Mouse (Mus musculus) liver, embryonic 12.5 days (tissue): ENCODE data around the gene Gm11060. TPM values are rescaled to one million over a fixed set of nuclear protein-coding genes. Genes with fewer than 3 reads are reported as not detected.

Source experiments
- ATAC-seq: fragments of 200-750 bp; cut with Nextera tagmentation; 2 replicates; pipeline ENCODE4 v1.8.0; 2017; ENCODE audit warnings: moderate number of reproducible peaks, mild to moderate bottlenecking, moderate library complexity
- H3K27ac ChIP-seq: fragments of 300-500 bp; sonication (generic); 2 replicates; pipeline ENCODE4 v1.5.1; 2016; ENCODE audit warnings: mild to moderate bottlenecking
- H3K27me3 ChIP-seq: fragments of 300-500 bp; sonication (generic); replicated peaks from 2 replicates; pipeline ENCODE4 v1.6.1; 2016; ENCODE audit warnings: mild to moderate bottlenecking, moderate library complexity
- H3K36me3 ChIP-seq: fragments of 300-500 bp; sonication (generic); 2 replicates; pipeline ENCODE4 v1.6.1; 2016; ENCODE audit warnings: mild to moderate bottlenecking, moderate library complexity
- H3K4me1 ChIP-seq: fragments of 300-500 bp; sonication (generic); 2 replicates; pipeline ENCODE4 v1.6.1; 2016
- H3K4me2 ChIP-seq: fragments of 300-500 bp; sonication (generic); 2 replicates; pipeline ENCODE4 v1.6.1; 2016; ENCODE audit warnings: mild to moderate bottlenecking, moderate library complexity
- H3K4me3 ChIP-seq: fragments of 300-500 bp; sonication (generic); 2 replicates; pipeline ENCODE4 v1.5.1; 2016; ENCODE audit warnings: mild to moderate bottlenecking, moderate library complexity
- H3K9ac ChIP-seq: fragments of 300-500 bp; sonication (generic); 2 replicates; pipeline ENCODE4 v1.6.1; 2016; ENCODE audit warnings: mild to moderate bottlenecking, moderate library complexity
- H3K9me3 ChIP-seq: fragments of 300-500 bp; sonication (generic); replicated peaks from 2 replicates; pipeline ENCODE4 v1.6.1; 2016; ENCODE audit warnings: mild to moderate bottlenecking, moderate library complexity
- WGBS: fragments of 180-500 bp; shearing (Covaris S2); methylation state at CpG from one replicate; pipeline ENCODE4 v1.1.7; 2016; ENCODE audit not compliant: insufficient replicate concordance; 5-methylcytosine and 5-hydroxymethylcytosine counted together
- polyA plus RNA-seq: library from polyadenylated mRNA; unstranded; fragments of >200 nt; fragmentation: Nextera tagmentation; extraction: Ambion mirVana; gene quantifications from 2 replicates; pipeline ENCODE4 v1.2.1, GENCODE M21; 2016

Gene Gm11060
- polyA plus RNA-seq, 1 experiment from 2014 or later: not detected

DNA sequence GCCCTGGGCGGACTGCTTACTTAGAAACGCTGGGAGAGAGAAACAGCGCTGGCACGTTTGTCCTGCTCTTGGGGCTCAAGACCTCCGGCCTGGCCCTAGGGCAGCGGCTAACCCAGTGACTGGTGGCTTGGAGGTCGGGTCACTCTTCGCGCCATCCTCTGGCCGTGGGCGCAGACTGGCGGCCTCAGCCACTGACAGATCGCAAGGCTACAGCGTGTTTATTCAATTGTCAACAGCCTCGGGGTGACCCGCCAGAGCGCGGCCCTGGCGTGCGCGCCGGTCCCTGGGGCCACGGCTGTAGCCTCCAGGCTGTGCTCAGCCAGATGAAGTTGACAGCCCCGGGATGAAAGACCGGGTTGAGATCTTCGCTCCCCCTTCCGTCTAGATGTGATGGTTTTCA lies 31.1 kb downstream of the Gm11060 start:
- no peak overlapping the region for H3K9ac ChIP-seq
- H3K27me3 ChIP-seq: peaks cover 97% of the 10 kb centered on the region
- no peaks in the 10 kb centered on the region for H3K9me3 ChIP-seq
- peaks cover 11% of the 10 kb centered on the region; the same call in 1 of the 2 replicates for H3K4me1 ChIP-seq
- H3K4me2 ChIP-seq: peak overlapping the region; percentile 43
- no peaks in the 10 kb centered on the region for H3K36me3 ChIP-seq
- 2% methylated on average over 27 of the region's 27 CpGs for WGBS
- H3K4me3 ChIP-seq: peak overlapping the region; percentile 25; the same call in 1 of the 2 replicates
- no peak overlapping the region for H3K27ac ChIP-seq
- no peak for ATAC-seq

DNA sequence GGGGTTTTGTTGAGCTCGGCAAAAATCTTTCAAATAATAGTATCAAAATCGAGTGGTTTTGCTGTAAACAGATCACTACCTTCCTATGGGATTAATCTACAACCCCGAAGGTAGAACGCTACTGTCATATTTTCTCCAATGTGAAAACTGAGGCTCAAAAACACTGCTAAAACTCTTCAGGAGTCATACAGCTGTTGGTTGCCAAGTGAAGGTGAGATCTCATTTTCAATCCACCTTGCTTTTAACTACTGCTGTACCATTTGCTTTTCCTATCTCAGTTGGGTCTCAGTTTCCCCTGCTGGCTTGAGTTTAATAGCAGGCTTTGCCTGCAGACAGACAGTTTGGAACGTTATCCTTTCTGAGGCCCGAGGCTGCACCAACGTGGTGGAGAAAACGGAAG lies 31.6 kb downstream of the Gm11060 start:
- Histone ChIP-seq H3K36me3 (no peaks in the 10 kb centered on the region), H3K27me3 (peaks cover 99% of the 10 kb centered on the region), H3K4me1 (peaks cover 11% of the 10 kb centered on the region; the same call in 1 of the 2 replicates), H3K4me2 (0 out of 2 replicates have a peak overlapping the region, but pooled peaks have one; percentile 8), H3K9me3 (no peaks in the 10 kb centered on the region), H3K9ac (no peak overlapping the region), H3K27ac (no peak overlapping the region), H3K4me3 (no peak overlapping the region; the same call in 1 of the 2 replicates)
- no peak for ATAC-seq
- WGBS: 5% methylated on average over 8 of the region's 8 CpGs

DNA sequence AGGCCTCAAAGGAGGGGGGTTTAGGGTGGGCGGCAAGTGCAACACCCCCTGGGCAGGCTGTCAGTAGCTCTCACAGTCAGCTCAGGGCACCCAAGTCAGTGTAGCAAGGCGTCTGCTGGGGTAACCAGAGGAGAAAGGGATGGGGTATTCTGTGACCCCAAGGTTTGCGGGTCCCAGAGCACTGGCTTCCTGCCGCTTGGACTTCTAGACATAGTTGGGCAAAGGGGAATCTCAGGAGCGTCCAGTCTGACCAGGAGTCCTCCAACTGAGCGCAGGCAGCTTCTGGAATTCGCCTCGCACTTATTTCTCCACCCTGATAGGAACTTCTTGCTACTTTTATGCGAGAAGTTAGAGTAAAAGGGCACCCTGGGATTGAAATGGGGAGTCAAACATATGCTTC lies 32.1 kb downstream of the Gm11060 start:
- no peak overlapping the region for H3K9ac ChIP-seq
- H3K36me3 ChIP-seq: no peaks in the 10 kb centered on the region
- H3K4me3 ChIP-seq: no peak overlapping the region; the same call in 1 of the 2 replicates
- peaks cover 11% of the 10 kb centered on the region; the same call in 1 of the 2 replicates for H3K4me1 ChIP-seq
- 0 out of 2 replicates have a peak overlapping the region, but pooled peaks have one; percentile 8 for H3K4me2 ChIP-seq
- H3K27ac ChIP-seq: no peak overlapping the region
- ATAC-seq: no peak
- 4% methylated on average over 9 of the region's 9 CpGs for WGBS
- H3K27me3 ChIP-seq: peaks cover 99% of the 10 kb centered on the region
- H3K9me3 ChIP-seq: no peaks in the 10 kb centered on the region

DNA sequence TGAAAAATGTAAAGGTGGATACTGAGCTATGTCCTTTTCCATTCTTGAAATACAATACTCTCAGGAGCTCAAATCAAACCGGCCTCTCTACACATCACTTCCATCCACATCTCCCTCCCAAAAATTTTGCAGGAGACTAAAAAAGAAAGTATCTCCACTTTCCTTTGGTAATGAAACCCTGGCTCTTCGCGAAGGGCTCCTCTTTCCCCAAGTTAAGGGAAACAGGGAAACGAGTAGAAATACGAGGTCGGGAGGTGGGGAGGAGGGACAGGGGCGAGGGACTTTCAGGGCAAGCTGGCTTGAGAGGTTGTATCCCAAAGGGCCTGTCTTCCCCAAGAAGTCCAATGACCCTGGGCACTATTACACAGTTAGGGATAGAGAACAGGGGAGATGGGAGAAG lies 32.6 kb downstream of the Gm11060 start:
- no peak overlapping the region for H3K4me2 ChIP-seq
- no peak for ATAC-seq

DNA sequence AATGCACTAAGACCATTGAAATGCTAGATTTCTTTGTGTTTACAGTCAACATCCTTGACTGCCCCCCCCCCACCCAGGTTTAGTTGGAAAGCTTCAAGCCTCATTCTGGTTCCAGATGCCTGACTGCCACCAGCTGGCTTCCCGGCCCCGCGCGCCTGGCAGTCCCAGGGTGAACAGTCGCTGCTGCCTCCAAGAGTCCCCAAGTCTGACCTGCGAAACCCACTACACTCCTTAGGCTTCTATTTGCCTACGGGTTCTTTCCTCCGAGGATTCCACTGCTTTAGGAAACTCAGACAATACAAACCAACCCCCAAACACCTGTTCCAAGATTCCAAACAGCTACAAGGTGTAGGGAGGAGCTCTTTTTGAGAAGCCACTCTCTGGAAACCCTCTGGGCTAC lies 33.4 kb downstream of the Gm11060 start:
- no peak overlapping the region for H3K4me2 ChIP-seq

More for the DNA sequence above, 32.6 kb downstream of the Gm11060 start:
- H3K27me3 ChIP-seq: peaks cover 99% of the 10 kb centered on the region
- H3K27ac ChIP-seq: no peak overlapping the region
- H3K9ac ChIP-seq: no peak overlapping the region
- H3K4me3 ChIP-seq: no peak overlapping the region
- no peaks in the 10 kb centered on the region for H3K9me3 ChIP-seq
- WGBS: 2% methylated on average over 7 of the region's 7 CpGs
- peaks cover 11% of the 10 kb centered on the region; the same call in 1 of the 2 replicates for H3K4me1 ChIP-seq
- no peaks in the 10 kb centered on the region for H3K36me3 ChIP-seq

DNA sequence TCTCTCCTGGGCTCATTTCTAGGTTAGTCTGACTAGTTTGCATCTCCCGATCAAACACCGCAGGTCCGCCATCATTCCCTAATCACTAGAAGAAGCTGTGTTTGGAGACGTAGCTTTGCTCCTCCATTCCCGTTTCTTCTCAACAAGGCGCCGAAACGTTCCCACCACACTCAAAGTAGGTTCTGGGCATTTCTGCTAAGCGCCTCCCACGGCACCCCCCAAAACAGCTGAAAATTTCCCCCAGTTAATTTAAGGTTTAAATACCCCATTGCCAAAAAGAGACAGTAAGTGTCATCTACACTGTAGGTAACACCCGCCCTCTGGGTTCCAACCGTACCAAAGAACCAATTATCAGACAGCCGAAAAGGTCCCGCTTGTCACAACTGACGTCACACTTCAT lies 33.8 kb downstream of the Gm11060 start:
- peak overlapping the region; percentile 44; the same call in 1 of the 2 replicates for H3K4me2 ChIP-seq
- no peak for ATAC-seq

More for the DNA sequence above, 33.4 kb downstream of the Gm11060 start:
- Histone ChIP-seq H3K27me3 (peaks cover 100% of the 10 kb centered on the region), H3K9me3 (no peaks in the 10 kb centered on the region), H3K4me3 (no peak overlapping the region; the same call in none of the 2 replicates), H3K9ac (no peak overlapping the region), H3K4me1 (peaks cover 11% of the 10 kb centered on the region; the same call in 1 of the 2 replicates), H3K36me3 (no peaks in the 10 kb centered on the region), H3K27ac (no peak overlapping the region)
- WGBS: 5% methylated on average over 8 of the region's 8 CpGs
- ATAC-seq: no peak

DNA sequence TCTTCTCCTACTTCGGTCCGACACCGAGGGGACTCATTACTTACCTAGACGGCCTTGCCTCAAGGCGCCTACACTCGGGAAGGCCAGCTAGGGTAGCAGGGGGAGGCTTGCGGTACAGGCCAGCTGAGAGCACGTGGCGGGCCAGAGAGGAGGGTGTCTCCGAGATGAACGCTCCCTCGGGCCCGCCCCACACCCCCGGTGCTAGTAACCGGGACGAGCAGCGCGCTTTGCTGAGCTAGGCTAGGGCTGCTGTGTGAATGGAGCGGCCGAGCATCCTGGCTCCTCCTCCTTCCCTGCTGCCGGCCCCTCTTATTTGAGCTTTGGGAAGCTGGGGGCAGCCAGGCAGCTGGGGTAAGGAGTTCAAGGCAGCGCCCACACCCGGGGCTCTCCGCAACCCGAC lies 34.5 kb downstream of the Gm11060 start, which contains the start of gene Wt1:
Wt1 (plus strand) TSS at position 251 of the 400 bp plus-strand sequence.
- Histone ChIP-seq H3K4me3 (peak within 1 kb of the TSS; percentile 44), H3K27me3 (peaks cover 100% of the 10 kb centered on the region), H3K9ac (peak within 1 kb of the TSS; percentile 40), H3K9me3 (no peaks in the 10 kb centered on the region), H3K4me1 (peaks cover 15% of the 10 kb centered on the region; the same call in 1 of the 2 replicates), H3K27ac (peak within 1 kb of the TSS; percentile 45), H3K36me3 (no peaks in the 10 kb centered on the region), H3K4me2 (peak within 1 kb of the TSS; percentile 44)
- 2% methylated on average over 25 of the region's 25 CpGs for WGBS
- 0 out of 2 replicates have a peak, but pooled peaks have one; percentile 43 for ATAC-seq

More for the DNA sequence above, 33.8 kb downstream of the Gm11060 start:
- peaks cover 100% of the 10 kb centered on the region for H3K27me3 ChIP-seq
- H3K4me3 ChIP-seq: peak overlapping the region; percentile 44; the same call in 1 of the 2 replicates
- H3K27ac ChIP-seq: no peak overlapping the region
- 5% methylated on average over 15 of the region's 15 CpGs for WGBS
- peaks cover 14% of the 10 kb centered on the region; the same call in 1 of the 2 replicates for H3K4me1 ChIP-seq
- no peaks in the 10 kb centered on the region for H3K36me3 ChIP-seq
- no peak overlapping the region for H3K9ac ChIP-seq
- no peaks in the 10 kb centered on the region for H3K9me3 ChIP-seq

DNA sequence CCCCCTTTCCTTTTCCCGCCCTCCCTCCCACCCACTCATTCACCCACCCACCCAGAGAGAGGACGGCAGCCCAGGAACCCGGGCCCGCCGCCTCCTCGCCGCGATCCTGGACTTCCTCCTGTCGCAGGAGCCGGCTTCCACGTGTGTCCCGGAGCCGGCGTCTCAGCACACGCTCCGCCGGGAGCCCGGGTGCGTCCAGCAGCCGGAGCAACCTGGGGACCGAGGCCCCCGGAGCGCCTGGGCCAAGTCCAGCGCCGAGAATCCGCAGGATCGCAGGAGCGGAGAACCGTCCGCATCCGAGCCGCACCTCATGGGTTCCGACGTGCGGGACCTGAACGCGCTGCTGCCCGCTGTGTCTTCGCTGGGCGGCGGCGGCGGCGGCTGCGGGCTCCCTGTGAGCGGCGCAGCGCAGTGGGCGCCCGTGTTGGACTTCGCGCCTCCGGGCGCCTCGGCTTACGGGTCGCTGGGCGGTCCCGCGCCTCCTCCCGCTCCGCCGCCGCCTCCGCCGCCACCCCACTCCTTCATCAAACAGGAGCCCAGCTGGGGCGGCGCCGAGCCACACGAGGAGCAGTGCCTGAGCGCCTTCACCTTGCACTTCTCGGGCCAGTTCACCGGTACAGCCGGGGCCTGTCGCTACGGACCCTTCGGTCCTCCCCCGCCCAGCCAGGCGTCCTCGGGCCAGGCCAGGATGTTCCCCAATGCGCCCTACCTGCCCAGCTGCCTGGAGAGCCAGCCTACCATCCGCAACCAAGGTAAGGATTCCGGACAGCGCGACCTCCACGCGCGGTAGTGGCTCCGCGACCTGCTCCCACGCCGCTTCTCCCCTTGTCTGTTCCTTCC lies 35.1 kb downstream of the Gm11060 start:
- Histone ChIP-seq H3K4me1 (peaks cover 15% of the 10 kb centered on the region; the same call in 1 of the 2 replicates), H3K9me3 (no peaks in the 10 kb centered on the region), H3K36me3 (no peaks in the 10 kb centered on the region), H3K4me2 (peak overlapping the region; percentile 44), H3K27ac (peak overlapping the region; percentile 45), H3K4me3 (peak overlapping the region; percentile 44), H3K9ac (peak overlapping the region; percentile 40), H3K27me3 (peaks cover 100% of the 10 kb centered on the region)
- no peak for ATAC-seq
- WGBS: 2% methylated on average over 90 of the region's 92 CpGs

DNA sequence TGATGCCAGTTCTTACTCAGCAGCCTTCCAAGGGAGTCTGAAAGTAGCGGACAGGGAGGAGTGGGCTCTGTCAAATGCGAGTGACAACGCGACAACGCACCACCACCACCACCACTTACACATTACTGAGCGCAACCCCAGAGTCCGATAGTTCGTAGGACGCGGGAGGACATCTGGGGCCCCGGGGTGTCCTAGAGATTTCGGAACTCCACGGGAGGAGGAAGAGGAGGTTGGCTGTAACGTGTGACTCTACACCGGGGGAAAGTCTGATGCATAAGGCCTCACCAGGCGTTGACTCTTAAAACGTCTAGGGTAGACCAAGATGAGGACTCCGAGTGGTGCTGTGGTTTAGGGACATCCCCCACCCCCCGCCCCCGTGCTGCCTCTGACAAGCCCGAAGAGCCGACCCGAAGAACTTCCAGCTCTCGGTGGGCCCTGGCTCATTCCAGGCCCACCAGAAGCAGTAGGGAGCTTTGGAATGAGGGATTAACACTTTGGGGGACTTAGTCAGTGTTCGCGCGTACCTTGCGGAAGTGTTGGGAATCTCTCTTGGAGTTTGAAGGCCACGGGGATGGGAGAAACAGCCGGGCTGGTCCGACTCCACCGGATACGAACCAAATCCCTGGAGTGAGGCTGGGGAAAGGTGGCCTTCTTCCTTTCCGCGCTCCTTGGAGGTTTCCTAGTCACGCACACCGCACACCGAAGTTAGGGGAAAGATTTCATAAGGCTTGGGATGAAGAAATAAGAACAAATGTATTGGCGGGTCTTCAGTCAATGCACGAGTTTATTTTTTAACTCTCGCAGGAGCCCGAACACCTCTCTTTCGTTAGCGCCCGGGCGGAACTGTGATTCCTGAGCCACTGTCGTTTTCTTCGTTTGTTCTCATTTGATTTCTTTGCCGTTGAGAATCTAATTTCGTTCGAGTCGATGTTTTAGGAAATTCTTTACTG lies 36.0 kb downstream of the Gm11060 start:
- H3K4me1 ChIP-seq: peaks cover 15% of the 10 kb centered on the region; the same call in 1 of the 2 replicates
- peak overlapping the region; percentile 44 for H3K4me2 ChIP-seq
- peaks cover 100% of the 10 kb centered on the region for H3K27me3 ChIP-seq
- no peaks in the 10 kb centered on the region for H3K36me3 ChIP-seq
- H3K27ac ChIP-seq: peak overlapping the region; percentile 45; the same call in 1 of the 2 replicates
- peak overlapping the region; percentile 44 for H3K4me3 ChIP-seq
- no peaks in the 10 kb centered on the region for H3K9me3 ChIP-seq
- no peak for ATAC-seq
- 3% methylated on average over 52 of the region's 52 CpGs for WGBS
- H3K9ac ChIP-seq: peak overlapping the region; percentile 40

DNA sequence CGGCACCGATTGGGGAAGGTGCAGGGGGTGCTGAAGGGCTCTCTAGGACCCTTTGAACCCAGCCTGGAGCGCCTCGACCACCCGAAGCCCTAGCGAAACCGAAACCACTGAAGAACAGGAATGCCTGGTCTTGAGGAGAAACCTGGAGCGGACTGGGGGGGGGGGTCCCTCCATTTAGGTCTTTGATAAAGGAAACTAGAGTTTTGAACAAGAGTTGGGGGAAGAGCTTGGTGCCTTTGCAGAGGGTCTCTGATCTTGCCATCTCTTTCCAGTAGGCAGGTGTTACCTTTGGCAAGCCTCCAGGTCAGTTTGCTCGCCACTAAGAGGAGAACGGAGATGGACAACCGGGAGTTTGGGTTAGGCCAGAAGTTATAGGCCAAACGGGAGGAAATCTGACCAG lies 36.7 kb downstream of the Gm11060 start:
- H3K9me3 ChIP-seq: no peaks in the 10 kb centered on the region
- H3K4me2 ChIP-seq: peak overlapping the region; percentile 44
- ATAC-seq: no peak

More for the DNA sequence above, 36.7 kb downstream of the Gm11060 start:
- Histone ChIP-seq H3K4me3 (peak overlapping the region; percentile 44), H3K9ac (no peak overlapping the region), H3K27ac (no peak overlapping the region), H3K4me1 (peaks cover 18% of the 10 kb centered on the region; the same call in 1 of the 2 replicates), H3K27me3 (peaks cover 100% of the 10 kb centered on the region), H3K36me3 (no peaks in the 10 kb centered on the region)
- 5% methylated on average over 12 of the region's 12 CpGs for WGBS
